Mouse (Mus musculus): ENCODE measurements around the gene Pvalb.

- TF ChIP-seq POLR2A (IDR thresholded peaks at IDR 0.05; ENCODE audit: borderline replicate concordance, control insufficient read depth, low read depth, low read length) (no peak), CTCF (IDR thresholded peaks at IDR 0.05; ENCODE audit: control insufficient read depth, insufficient read depth, low read length) (no peak)
These were observed 20.6 kb downstream of the Pvalb start for GRCm38 (mm10) chr15:78185609-78186008.
